Mouse (Mus musculus): ENCODE data around the gene Hoxb6.

Gene Hoxb6

DNA sequence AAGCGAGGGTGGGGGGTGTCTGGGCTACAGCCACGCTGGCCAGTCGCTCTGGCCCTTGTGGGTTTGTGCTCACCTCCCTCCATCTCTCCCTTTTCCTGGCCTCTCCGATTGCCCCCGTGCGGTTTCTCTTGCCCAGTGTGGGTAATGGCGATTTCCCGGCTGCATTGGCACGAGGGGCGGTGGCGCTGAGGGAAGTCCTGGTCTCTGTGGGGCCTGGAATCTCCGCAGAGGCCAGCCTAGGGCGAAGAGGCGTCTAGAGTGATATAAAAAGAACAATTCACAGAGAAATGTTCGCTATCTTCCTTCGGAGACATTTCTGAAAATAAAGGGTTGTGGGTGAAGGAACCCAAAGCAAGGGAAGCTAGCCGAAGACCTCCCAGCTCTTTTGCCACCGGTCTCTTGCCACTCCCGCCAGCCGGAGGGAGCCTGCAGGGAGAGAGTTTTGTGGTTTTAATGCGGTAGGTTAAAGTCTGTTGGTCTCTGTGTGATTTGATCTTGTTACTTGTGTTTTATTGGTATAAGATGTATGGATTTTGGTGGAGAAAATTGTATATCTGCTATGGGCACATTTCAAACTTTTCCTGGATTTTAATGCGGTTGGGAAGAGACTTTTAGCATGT lies 1.1 kb downstream of the Hoxb6 start:
- TF ChIP-seq CTCF (conservative IDR thresholded peaks at IDR 0.05; ENCODE audit: low read length) (no peak), NANOG (IDR thresholded peaks at IDR 0.05; ENCODE audit: borderline replicate concordance, low read length) (no peak), POU5F1 (IDR thresholded peaks at IDR 0.05; ENCODE audit: borderline replicate concordance, low read length) (no peak)
- peaks cover 99% of the 10 kb centered on the region for H3K27me3 ChIP-seq (ENCODE audit: insufficient read depth, low read length)
- peak overlapping the region; percentile 13; the same call in 1 of the 2 replicates for H3K4me3 ChIP-seq (replicated peaks; ENCODE audit: low read length)
- H3K9me3 ChIP-seq (ENCODE audit: low read length): no peaks in the 10 kb centered on the region
- peaks cover 43% of the 10 kb centered on the region for H3K4me1 ChIP-seq (replicated peaks; ENCODE audit: low read depth, low read length)
- H3K36me3 ChIP-seq (ENCODE audit: insufficient read depth, low read length): no peaks in the 10 kb centered on the region

DNA sequence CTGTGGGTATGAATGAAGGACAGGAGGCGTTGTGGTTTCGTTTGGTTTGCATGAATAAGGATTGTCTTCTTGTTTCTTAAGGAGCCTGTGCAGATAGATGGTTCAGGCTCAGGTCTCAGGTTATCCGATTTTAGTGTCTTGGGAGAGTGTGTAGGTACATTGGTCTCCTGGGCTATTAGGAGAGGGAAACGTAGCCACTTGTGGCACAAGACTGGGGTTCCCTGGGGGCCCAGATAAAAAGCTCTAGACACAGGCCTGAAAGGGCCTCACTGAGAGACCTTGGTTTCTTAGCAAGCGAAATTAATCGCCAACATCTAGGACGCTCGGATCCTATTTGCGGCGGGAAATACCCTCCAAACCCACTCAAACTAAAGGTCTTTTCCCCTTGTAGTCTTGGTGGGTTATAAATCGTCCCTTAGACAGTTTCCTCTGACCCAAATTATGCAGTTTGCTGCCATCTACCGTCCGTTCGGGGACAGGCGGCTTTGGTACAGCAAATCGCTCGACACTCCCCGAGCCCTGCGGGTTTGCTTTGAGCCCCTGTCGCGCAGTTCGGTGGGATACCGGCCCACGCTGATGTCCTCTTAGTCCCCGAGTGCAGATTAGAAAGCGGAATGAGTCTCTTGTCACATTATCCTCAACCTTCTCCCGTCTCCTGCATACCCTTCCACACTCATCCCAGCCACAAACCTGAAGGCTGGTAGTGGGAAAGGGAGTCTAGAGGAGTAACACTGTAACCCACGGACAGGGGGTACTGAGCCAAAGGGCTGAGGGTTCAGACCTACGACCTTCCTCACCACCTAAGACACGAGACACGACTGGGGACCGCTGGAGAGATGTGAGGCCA lies 2.2 kb downstream of the Hoxb6 start:
- H3K4me1 ChIP-seq (replicated peaks; ENCODE audit: low read depth, low read length): peaks cover 50% of the 10 kb centered on the region
- H3K9me3 ChIP-seq (ENCODE audit: low read length): no peaks in the 10 kb centered on the region
- no peak for TF ChIP-seq POU5F1 (IDR thresholded peaks at IDR 0.05; ENCODE audit: borderline replicate concordance, low read length)
- TF ChIP-seq NANOG (IDR thresholded peaks at IDR 0.05; ENCODE audit: borderline replicate concordance, low read length): no peak
- TF ChIP-seq CTCF (conservative IDR thresholded peaks at IDR 0.05; ENCODE audit: low read length): peak; percentile 61
- peaks cover 99% of the 10 kb centered on the region for H3K27me3 ChIP-seq (ENCODE audit: insufficient read depth, low read length)
- no peak overlapping the region for H3K4me3 ChIP-seq (replicated peaks; ENCODE audit: low read length)
- H3K36me3 ChIP-seq (ENCODE audit: insufficient read depth, low read length): no peaks in the 10 kb centered on the region

DNA sequence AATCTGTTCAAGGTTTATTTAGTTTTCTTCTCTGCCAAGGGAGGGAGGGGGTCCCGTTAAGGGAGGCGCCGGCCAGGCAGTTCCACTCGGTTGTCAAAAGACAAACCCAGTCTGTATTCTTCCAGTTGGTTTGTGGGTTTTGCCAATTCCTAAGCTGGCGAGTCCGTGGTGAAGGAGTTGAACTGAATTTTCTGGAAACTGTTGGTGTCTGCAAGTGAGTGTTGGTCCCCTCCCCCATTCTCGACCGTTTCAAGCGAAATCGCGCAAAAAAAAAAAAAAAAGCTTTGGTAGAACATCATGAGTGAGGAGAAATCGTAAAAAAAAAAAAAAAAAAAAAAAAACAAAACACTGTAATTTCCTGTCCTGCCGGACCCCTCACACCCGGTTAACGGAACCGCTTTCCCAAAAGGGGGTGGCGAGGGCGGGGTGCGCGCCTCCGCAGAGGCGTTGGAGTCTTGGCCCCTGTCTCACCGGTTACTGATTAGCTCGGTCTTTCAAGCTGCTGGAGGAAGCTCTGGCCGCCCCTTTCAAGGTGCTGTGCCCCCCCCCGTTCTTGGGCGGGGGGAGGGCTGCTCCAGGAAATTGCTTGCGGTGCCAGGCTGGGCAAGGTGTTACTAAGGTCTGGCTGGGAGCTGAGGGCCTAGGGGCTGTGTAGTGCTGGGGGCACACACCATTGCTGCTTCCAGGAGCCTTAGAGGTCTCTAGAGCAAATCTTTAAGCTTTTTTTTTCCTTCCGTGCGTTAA lies 3.0 kb downstream of the Hoxb6 start:
- Histone ChIP-seq H3K4me1 (replicated peaks; ENCODE audit: low read depth, low read length) (peaks cover 58% of the 10 kb centered on the region), H3K36me3 (ENCODE audit: insufficient read depth, low read length) (no peaks in the 10 kb centered on the region), H3K9me3 (ENCODE audit: low read length) (no peaks in the 10 kb centered on the region), H3K4me3 (replicated peaks; ENCODE audit: low read length) (peak overlapping the region; percentile 17; the same call in 1 of the 2 replicates), H3K27me3 (ENCODE audit: insufficient read depth, low read length) (peaks cover 99% of the 10 kb centered on the region)
- TF ChIP-seq CTCF (conservative IDR thresholded peaks at IDR 0.05; ENCODE audit: low read length): no peak
- TF ChIP-seq POU5F1 (IDR thresholded peaks at IDR 0.05; ENCODE audit: borderline replicate concordance, low read length): no peak
- no peak for TF ChIP-seq NANOG (IDR thresholded peaks at IDR 0.05; ENCODE audit: borderline replicate concordance, low read length)

DNA sequence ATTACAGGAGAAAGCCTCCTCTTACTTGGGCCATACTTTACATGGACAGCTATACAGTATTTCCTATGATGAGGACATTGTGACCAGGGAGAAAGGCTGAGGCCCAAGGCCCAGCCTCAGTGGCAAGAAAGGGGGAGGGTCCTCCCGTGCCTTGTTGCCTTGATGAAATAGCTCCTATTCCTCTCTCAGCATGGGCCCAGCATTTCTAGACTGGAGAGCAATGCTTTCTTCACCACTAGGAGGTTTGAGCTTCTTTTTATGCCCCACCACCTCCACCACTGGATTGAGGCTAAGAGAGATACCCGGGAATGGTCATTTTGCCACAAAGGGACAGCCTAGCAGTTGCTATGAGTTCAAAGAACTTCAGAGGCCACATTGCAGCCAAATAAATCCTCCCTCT lies 4.7 kb downstream of the Hoxb6 start:
- H3K27me3 ChIP-seq (ENCODE audit: insufficient read depth, low read length): peaks cover 100% of the 10 kb centered on the region
- no peaks in the 10 kb centered on the region for H3K9me3 ChIP-seq (ENCODE audit: low read length)
- H3K36me3 ChIP-seq (ENCODE audit: insufficient read depth, low read length): no peaks in the 10 kb centered on the region
- no peak overlapping the region for H3K4me3 ChIP-seq (replicated peaks; ENCODE audit: low read length)
- H3K4me1 ChIP-seq (replicated peaks; ENCODE audit: low read depth, low read length): peaks cover 65% of the 10 kb centered on the region
- TF ChIP-seq CTCF (conservative IDR thresholded peaks at IDR 0.05; ENCODE audit: low read length) (no peak), NANOG (IDR thresholded peaks at IDR 0.05; ENCODE audit: borderline replicate concordance, low read length) (no peak), POU5F1 (IDR thresholded peaks at IDR 0.05; ENCODE audit: borderline replicate concordance, low read length) (no peak)

DNA sequence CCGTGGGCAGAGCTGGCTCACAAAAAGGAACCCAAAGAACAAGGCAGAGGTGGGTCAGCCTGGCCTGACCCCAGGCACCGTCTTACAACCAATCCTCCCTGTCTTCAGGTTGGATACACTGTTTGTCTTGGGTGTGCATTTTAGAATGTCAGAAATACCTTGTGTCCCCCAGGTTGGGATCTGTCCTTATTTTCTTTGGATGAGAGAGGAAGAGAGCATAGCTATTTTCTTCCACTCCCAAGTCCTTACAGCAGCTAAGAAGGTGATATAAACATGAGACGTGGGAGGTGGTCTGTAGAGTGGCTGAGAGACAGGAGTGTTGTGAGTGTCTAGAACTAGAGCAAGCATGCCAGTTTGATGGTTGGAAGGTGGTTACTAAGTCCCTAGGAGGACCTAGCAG lies 5.2 kb downstream of the Hoxb6 start:
- peaks cover 100% of the 10 kb centered on the region for H3K27me3 ChIP-seq (ENCODE audit: insufficient read depth, low read length)
- H3K4me3 ChIP-seq (replicated peaks; ENCODE audit: low read length): no peak overlapping the region
- no peaks in the 10 kb centered on the region for H3K9me3 ChIP-seq (ENCODE audit: low read length)
- peaks cover 67% of the 10 kb centered on the region for H3K4me1 ChIP-seq (replicated peaks; ENCODE audit: low read depth, low read length)
- no peaks in the 10 kb centered on the region for H3K36me3 ChIP-seq (ENCODE audit: insufficient read depth, low read length)
- TF ChIP-seq POU5F1 (IDR thresholded peaks at IDR 0.05; ENCODE audit: borderline replicate concordance, low read length) (no peak), NANOG (IDR thresholded peaks at IDR 0.05; ENCODE audit: borderline replicate concordance, low read length) (no peak), CTCF (conservative IDR thresholded peaks at IDR 0.05; ENCODE audit: low read length) (no peak)

DNA sequence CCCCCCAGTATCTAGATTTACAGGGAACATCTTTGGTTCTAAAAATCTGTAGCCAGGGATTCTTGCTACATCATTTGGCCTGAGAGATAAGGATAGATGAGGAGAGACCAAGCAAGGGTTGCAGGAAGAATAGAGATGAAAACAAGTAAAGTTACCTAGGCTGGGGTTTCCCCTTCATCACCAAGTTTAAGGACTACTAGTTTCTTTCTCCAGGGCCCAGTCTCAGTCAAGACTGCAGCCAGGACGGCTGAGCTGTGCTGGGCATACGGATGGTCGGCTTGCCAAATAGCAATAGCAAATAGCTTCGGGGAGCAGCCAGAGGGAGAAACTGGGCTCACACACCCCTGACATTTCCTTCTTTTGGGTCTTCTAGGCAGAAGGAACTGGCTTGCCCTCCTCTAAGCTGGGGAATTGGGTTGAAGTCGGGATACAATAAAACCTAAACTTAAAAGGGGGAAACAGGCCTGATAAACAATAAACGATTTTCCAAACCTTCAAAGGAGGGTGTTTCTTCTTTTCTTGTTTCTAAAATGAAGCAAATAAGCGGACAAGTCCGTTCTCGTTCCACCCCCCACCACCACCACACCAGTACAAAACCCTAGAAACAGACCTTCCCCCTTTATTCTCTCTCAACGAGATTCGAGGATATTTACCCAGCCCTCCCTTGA lies 5.8 kb downstream of the Hoxb6 start:
- no peak overlapping the region for H3K4me3 ChIP-seq (replicated peaks; ENCODE audit: low read length)
- TF ChIP-seq CTCF (conservative IDR thresholded peaks at IDR 0.05; ENCODE audit: low read length) (no peak), POU5F1 (IDR thresholded peaks at IDR 0.05; ENCODE audit: borderline replicate concordance, low read length) (no peak), NANOG (IDR thresholded peaks at IDR 0.05; ENCODE audit: borderline replicate concordance, low read length) (no peak)
- no peaks in the 10 kb centered on the region for H3K36me3 ChIP-seq (ENCODE audit: insufficient read depth, low read length)
- H3K27me3 ChIP-seq (ENCODE audit: insufficient read depth, low read length): peaks cover 100% of the 10 kb centered on the region
- no peaks in the 10 kb centered on the region for H3K9me3 ChIP-seq (ENCODE audit: low read length)
- peaks cover 67% of the 10 kb centered on the region for H3K4me1 ChIP-seq (replicated peaks; ENCODE audit: low read depth, low read length)

DNA sequence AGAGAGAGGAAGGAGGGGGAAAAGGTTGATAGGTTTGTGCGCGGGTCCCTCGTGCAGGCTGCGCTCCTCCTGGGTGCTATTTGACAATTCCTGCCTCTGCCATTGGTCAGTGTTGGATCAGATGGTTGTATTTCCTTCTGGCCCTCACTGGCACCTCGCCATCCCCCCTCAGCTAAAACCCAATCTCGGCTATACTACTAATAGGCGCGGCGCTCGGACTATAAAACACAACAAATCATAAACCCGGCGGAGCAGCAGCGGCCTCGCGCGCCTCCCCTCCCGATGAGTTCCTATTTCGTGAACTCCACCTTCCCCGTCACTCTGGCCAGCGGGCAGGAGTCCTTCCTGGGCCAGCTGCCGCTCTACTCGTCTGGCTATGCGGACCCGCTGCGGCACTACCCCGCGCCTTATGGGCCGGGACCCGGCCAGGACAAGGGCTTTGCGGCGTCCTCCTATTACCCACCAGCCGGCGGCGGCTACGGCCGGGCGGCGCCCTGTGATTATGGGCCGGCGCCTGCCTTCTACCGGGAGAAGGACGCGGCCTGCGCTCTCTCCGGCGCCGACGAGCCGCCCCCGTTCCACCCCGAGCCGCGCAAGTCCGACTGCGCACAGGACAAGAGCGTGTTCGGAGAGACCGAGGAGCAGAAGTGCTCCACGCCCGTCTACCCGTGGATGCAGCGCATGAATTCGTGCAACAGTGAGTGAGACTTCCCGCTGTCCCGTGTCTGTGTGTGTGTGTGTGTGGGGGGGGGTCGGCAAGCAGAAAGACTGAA lies 6.8 kb downstream of the Hoxb6 start:
- TF ChIP-seq NANOG (IDR thresholded peaks at IDR 0.05; ENCODE audit: borderline replicate concordance, low read length) (no peak), POU5F1 (IDR thresholded peaks at IDR 0.05; ENCODE audit: borderline replicate concordance, low read length) (no peak)
- peaks cover 68% of the 10 kb centered on the region for H3K4me1 ChIP-seq (replicated peaks; ENCODE audit: low read depth, low read length)
- peak overlapping the region; percentile 46 for H3K4me3 ChIP-seq (replicated peaks; ENCODE audit: low read length)
- H3K27me3 ChIP-seq (ENCODE audit: insufficient read depth, low read length): peaks cover 100% of the 10 kb centered on the region
- H3K36me3 ChIP-seq (ENCODE audit: insufficient read depth, low read length): no peaks in the 10 kb centered on the region
- no peaks in the 10 kb centered on the region for H3K9me3 ChIP-seq (ENCODE audit: low read length)

All from E14TG2a.4 (cell line).